Mouse (Mus musculus): Measurements from ENCODE around the gene Pcgf6. TPM values are rescaled to one million over a fixed set of nuclear protein-coding genes. Genes with fewer than 3 reads are reported as not detected.

Gene Pcgf6
- total RNA-seq (2021), result 1 to 10 TPM; 8.6 to 8.9 TPM
- long read RNA-seq, experiment 1, transcript Pcgf6-201 (10 exons, 2,159 nt), result major isoform, 5 of 10 reads
- long read RNA-seq, experiment 1, partial matches to known transcripts, result 3 of 10 reads
- long read RNA-seq, experiment 1, other reads (novel, unspliced or antisense), result 2 of 10 reads
- long read RNA-seq, experiment 2, transcript Pcgf6-201 (10 exons, 2,159 nt), result major isoform, 7 of 9 reads
- long read RNA-seq, experiment 2, partial matches to known transcripts, result 0 of 9 reads
- long read RNA-seq, experiment 2, other reads (novel, unspliced or antisense), result 2 of 9 reads

DNA sequence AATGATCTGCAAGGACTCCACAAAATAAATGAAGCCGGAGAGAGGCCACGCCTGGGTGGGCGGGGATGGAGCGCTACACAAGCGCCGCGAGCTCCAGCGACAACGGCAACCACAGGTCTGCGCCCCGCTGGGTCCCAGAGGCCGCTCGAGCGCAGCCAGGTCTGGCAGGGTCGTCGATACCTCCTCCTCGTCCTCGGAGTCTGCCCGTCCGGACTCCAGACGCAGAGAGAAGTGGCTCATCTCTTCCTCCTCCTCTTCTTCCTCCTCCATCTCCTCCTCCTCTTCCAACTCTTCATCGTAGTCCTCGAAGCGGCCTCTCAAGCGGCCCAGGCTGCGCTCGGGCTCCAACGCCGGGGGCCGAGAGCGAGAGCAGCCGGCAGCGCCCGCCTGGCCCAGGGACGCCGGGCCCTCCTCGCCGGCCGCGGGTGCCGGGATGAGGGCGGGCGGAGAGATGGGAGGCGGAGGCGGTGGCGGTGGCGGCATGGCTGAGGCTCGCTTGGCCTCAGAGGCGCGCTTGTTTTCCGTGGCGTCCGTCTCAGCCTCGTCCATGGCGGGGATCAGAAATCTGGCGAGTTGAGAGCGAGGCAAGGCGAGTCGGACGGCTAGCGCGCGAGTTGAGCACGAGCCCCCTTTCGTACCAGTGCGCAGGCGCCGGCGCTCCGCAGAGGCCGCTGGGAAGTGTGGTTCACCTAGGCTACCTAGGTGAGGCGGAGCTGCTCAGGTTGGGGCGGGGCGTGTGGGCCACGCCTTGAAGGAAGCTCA, at the start of gene Pcgf6:
TSS of gene Pcgf6 (minus strand) at position 636 of the 762 bp plus-strand sequence.
- peak; percentile 84 for DNase-seq

DNA sequence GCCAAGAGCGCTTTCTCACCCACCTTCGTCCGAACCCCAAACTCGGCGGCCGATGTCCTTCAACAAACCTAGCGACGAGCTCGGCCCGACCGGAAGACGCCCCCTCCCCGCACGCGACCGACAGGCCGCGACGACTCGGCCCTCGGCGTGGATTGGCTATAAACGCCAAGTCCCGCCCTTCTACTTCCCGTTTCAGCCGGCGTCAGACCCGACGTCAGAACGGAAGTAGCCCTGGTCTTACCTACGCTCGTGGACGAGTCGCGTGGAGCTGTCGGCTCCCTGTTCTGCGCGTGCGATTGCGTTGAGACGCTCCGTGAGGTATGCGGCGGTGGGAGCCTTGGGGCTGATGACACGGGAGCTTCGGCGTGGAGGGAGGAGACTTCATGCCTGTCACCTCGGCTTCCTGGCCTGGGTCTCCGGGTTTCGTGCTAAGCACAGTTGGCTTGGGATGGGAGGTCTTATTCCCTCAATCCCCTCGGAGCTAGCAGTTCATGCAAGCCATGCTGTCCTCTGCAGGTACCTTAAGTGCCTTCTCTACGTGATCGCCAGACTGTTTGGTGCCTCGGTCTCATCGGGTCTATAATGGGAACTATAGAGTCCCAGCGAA, 39.9 kb upstream of the Pcgf6 start, which contains the start of the genes Usmg5 and Pdcd11:
TSS of gene Usmg5 (minus strand) at position 98 of the 607 bp plus-strand sequence.
TSS of gene Pdcd11 (plus strand) at position 219 of the 607 bp plus-strand sequence.
- peak; percentile 97 for DNase-seq

DNA sequence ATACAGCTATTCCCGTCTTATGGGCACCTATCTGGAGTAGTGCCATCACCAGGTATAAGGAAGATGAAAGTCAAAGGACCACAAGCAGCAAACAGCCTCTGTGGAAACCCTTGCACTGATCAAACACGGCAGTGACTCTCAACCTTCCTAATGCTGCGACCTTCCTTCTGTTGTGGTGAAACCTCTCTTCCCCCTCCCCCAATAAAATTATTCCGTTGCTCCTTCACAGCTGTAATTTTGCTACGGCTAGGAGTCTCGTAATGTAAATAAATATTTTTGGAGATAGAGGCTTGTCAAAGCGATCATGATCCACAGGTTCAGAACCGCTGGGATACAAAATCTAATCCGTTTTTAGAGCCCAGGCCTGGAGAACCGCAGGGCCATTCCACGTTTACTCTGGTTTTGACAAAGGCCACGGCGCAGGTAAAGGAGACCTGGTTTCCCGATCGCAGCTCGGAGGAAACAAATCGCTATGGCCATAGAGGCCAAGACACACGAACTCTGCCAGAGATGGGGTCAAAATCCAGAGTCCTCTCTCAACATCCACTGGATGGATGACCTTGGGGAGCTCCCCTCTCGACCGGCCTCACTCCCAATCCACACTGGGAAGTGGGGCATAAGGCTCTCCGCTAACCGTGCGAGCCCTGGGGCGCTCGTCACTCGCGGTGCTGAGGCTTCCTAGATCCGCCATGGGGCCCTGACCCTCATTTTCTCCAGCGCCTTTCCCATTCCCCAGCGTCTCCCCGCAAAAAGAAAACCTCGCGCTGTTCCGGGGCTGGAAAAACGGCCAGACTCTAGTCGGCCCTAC, 39.2 kb upstream of the Pcgf6 start:
- peak; percentile 58 for DNase-seq

DNA sequence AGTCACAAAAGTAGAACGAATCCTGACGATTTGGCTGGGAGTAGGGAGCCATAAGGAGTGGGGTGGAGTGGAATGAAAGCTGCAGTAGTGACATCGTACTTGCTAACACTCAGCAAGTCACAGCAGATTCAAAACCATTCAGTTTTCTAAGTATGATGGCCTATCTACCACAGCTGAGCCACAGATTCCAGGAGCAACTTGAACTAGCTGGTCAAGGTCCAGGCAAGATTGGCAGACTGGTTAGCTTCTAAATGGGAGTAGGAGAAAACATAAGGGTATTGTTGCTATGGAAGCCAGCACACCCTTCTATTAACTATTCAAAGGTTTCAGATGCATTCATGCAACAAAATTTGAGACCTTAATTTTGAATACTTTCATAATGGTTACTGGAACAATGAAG, 37.5 kb upstream of the Pcgf6 start:
- no peak for DNase-seq

DNA sequence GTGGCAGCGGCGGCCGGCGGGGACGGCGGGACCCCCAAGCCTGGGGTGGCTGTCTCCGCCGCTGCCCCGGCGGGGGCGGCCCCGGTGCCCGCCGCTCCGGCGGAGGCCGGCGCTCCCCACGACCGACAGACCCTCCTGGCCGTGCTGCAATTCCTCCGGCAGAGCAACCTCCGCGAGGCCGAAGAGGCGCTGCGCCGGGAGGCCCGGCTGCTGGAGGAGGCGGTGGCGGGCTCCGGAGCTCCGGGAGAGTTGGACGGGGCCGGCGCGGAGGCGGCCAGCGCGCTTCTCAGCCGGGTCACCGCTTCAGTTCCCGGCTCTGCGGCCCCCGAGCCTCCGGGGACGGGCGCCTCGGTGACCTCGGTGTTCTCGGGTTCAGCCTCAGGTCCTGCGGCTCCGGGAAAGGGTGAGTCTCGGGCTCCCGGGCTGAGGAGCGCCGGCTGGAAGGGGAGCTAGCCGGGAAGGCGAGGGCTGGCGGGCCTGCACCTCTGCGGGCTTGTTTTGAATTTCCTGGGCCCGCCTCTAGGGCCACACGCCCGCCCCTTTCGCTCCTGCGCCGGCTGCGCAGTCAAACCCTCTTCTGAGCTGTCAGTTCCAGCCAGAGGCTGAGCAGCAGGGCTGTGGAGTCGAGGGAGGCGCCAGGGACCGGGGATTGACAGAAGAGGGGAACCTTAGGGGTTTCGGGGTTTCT, 17.4 kb upstream of the Pcgf6 start:
- DNase-seq, result peak; percentile 93

DNA sequence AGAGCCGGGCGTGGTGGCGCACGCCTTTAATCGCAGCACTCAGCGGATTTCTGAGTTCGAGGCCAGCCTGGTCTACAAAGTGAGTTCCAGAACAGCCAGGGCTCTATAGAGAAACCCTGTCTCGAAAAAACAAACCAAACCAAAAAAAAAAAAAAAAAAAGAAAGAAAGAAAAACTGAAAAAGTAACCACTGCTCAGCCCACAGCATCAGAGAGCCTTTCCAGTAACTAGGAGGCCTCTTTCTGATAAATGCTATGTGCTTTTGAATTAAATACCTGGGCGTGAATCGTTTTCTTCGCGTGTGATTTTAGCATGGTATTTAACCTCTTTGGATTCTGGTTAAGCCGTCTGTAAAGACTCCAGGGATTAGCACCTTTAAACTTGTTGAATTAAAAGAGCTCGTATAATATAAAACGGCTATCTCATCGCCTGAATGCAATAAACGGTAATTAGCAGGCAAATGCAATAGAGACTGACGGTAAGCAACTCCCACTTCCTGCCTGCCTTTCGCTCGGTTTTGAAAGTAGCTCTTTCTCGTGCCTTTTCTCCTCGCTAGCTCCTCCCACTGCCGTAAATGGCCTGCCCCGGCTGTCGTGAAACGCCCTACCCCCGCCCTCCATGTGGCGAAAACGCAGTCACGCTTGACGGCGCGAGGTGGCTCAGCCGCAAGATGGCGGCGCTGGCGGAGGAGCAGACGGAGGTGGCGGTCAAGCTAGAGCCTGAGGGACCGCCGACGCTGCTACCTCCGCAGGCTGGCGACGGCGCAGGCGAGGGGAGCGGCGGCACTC, 16.6 kb upstream of the Pcgf6 start, which contains the start of gene Taf5:
TSS of gene Taf5 (plus strand) at position 651 of the 787 bp plus-strand sequence.
- peak; percentile 98 for DNase-seq

DNA sequence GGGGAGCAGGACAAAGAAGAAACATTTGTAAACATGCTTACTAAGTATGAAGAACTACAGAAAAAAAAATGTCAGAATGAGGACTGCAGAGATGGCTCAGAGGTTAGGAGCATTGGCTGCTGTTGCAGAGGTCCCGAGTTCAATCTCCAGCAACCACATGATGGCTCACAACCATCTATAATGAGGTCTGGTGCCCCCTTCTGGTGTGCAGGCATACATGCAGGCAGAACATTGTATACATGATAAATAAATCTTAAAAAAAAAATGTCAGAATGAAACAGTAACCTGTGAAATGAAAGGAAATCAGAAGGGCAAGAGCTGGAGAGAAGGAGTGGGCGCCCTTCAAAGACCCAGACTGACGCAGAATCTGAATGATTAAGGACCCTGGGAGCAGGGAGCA, 15.2 kb upstream of the Pcgf6 start:
- no peak for DNase-seq

DNA sequence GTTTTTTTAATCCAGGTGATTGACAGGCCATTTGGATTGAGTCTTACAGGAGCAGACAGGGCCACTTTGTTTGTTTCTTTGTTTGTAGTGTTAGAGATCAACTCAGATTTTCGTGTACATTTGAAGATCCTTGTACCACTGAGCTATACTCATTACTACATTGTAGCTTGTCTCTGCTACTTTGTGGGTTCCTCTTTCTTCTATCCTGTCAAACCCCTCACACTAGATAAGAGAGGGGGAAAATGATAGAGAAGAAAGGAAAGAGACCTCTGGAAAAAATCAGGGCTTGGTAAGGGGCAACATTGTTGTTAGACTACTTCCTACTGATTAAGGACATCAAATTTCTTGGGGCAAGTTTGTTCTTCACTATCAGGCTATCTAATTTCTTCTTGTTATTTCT, 7.0 kb upstream of the Pcgf6 start:
- no peak for DNase-seq

DNA sequence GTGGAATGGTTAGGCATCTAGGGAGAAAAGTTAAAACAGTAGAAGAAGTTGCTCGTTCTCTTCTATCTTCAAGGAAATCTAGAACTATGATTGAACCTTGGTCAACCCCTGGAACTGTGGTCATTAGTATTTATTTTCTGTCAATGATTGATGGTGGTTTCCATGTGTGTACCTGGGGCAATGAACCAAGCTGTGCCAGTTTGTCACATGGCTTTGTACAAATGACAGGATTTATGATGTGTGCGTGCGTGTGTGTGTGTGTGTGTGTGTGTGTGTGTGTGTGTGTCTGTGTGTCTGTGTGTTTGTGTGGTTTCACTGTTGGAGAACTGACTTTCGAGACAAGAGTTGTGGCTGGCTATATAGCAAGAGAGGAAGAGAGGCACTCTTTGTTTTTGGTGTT, 2.8 kb upstream of the Pcgf6 start:
- no peak for DNase-seq

DNA sequence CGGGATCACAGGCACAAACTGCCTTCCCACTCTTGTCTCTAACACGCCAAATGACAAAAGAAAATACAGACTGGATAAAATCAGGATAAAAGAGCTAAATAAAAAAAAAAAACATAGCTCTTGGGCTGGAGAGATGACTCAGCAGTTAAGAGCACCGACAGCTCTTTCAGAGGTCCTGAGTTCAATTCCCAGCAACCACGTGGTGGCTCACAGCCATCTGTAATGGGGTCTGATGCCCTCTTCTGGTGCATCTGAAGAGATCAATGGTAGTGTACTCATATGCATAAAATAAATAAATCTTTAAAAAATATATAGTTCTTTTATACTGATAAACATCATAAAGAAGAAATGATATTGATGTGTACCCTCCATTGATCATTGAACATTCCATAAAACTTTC, 2.2 kb upstream of the Pcgf6 start:
- DNase-seq, result no peak

DNA sequence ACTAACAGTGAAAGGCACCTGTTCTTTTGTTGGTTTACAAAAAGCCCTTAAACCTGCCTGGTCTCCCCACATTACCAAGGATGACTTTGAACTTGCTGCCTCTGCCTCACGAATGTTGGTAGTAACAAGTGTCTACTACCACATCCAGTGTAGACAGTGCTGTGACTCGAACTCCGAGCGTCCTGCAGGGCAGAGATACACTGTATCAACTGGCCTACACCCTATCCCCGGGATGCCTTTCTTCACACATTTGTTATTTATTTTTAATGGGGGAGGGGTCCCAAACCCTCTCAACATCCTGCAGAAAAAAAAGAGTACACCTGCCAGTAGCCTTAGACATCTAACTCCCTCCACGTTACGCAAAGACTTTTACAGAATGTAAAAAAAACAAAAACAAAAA, 866 bp downstream of the Pcgf6 start:
- DNase-seq, result no peak

DNA sequence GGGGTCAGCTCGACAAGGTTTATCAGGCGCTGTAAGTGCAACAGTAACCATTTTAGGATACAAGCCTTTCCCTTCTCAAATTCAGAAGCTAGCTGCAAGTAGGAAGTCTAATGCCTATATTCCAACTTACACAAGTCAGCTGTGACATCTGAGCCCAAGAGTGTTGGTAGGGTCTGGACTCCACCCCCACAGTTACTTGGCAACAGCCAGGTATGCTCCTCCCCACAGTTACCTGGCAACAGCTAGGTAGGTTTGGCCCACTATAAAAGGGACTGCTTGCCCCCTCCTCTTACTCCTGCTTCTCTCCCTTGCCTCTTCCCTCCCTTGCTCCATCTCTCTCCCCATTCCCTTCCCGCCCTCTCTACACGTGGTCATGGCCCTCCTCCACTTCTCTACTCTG, 1.6 kb downstream of the Pcgf6 start:
- no peak for DNase-seq

DNA sequence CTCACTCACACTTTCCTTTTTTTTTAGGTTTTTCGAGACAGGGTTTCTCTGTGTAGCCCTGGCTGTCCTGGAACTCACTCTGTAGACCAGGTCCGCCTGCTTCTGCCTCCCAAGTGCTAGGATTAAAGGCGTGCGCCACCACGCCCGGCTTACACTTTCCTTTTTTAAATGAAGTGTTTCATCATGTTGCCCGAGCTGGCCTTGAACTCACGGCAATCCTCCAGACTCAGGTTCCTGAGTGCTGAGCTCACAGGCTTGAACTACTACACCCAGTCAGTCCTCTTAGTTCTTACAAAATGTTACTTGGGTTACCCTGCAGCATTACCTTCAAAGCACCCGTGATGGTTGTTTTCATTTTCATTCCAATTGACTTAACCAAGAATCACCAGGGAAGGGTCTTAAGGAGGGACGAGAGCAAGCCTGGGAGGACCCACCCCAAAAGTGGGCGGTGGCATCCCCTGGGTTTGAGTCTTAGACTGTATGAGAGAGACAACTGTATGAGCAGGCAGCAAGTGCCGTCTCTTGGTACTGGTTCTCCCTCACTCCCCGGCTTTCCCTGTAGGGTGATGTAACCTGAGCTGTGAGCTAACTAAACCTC, 3.4 kb downstream of the Pcgf6 start:
- DNase-seq, result peak; percentile 51

DNA sequence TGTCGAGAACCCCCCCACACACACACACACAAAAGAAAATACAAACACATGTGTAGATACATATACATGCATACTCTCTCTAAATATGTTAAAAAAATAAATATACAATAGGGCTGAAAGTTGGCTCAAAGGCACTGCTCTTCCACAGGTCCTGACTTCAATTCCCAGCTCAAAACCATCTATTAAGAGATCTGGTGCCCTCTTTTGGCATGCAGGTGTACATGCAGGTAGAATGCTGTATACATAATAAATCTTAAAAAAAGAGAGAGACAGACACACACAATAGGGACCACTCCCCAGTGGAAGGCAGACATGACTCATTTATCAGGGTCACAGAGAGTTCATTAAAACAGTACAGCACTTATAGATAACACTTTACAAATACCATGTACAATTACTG, 4.4 kb downstream of the Pcgf6 start:
- no peak for DNase-seq

DNA sequence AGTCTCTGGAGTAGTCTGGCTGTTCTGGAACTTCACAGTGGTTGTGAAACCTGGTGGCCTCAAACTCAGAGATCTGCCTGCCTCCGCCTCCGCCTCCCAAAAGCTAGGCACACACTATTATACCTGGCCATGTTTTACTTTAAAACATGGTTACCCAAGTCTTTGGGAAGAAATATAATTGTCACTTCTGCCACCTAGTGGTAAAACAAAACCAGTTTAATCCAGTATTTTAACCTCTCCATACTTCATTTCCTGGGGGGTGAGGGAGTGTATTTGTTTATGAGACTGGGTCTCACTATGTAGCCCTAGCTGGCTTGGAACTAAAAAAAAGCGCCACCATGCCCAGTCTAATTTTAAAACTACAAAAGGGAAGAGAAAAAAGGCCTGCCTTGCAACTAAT, 7.1 kb downstream of the Pcgf6 start:
- DNase-seq, result no peak

DNA sequence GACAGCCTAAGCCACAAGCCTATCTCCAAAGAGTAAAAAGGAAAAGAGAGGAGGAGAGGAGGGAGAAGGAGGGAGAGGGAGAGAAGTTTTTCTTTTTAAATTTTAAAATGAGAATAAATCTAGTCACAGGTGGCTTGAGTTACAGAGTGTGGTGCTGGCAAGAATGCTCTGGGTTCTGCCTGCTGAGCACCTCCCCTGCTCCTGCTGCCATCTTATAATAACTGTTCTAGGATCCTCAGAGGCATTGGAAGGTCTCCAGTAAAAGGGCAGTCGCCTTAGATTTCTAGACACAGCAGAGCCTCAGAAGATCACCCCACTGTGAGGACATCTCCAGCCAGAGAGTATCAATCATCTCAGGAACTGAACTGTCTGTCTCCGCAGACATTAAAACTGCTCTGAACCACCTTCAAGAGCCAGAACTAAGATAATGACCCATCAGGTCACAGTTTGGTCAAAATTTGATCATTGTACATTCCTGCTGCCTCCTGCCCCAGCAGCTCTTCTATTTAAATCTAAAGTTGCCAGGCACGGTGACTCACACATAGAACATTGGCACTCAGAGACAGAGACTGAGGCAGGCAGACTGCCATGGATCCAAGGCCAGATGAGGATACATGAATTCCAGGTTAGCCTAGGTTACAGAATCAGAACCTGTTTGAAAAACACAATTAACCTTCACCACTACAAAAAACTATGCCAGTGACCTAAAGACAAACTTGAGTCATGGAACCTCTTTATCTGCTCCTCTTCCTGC, 9.8 kb downstream of the Pcgf6 start:
- DNase-seq, result peak; percentile 47

DNA sequence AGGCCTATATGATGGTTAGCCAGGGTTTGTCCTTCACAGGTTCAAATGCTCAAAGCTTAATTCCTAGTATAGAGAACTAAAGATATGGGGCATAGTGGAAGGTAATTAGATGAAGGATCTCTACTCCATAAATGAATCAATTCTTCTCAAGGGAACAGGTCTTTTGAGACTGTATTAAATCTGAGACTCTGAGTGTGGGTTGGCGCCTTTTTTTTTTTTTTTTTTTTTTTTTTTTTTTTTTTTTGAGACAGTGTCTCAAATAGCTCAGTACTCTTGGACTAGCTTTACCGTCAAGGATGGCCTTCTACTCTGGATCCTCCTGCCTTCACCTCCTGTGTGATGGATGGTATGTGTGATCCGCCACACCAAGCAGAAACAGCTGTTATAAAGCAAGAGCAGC, 14.1 kb downstream of the Pcgf6 start:
- no peak for DNase-seq

DNA sequence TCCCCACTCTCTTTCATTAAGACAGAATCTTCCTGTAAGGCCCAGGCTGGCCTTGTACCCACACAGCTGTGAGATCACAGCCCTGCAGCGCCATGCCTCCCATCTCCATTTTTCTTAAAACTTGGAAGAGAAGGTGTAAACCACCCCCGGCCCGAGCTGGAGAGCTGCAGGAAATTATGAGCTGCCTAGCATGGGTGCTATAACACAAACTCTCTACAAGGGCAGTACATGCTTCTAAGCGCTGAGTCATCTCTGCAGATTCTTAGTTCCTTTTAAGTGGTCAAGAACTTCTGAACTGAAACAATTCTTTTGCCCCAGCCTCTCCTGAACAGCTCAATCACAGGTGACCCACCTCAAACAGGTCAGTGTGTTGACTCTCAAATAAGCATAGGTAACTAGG, 15.8 kb downstream of the Pcgf6 start:
- DNase-seq, result no peak

DNA sequence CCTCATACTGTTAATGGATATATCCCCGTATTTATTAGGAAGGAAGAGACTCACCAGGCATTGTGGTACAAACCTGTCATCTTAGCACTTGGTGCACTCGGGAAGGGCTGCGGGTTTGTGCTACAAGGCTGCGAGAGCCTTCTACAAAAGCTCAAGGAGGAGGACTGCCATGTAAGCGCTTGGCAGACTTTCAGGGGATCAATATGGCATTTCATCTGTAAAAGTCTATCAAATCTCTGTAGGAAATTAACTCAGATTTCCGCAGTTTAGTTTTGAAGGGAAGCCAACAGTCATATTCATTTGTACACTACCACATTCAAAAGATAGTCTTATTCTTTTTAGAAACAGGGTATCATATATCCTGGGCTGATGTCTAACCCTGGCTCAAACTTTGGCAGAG, 18.9 kb downstream of the Pcgf6 start:
- no peak for DNase-seq

DNA sequence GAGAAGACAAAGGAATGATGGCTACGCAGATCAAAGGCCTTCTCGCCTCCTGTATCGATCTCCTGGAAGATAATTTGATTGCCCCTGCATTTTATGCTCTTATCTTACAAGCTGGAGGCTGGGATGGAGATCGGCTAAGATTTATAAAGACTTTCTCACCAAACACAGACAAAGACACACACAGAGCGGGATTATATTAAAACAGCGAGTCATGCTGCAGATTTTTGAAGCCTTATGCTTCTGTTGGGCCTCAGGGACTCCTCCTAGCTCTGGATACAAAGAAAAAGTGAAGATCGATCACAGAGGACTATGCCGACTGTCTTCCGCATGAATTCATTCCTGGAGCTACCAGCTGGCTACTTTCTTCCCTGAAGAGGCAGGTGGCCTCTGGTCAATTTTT, 20.9 kb downstream of the Pcgf6 start:
- DNase-seq, result no peak

Data from adrenal gland, postnatal 10 days (tissue).